Mouse (Mus musculus) large intestine, adult 2 months (tissue): ENCODE data around the gene Trappc3l. TPM values are rescaled to one million over a fixed set of nuclear protein-coding genes. Genes with fewer than 3 reads are reported as not detected.

Experiments
- DNase-seq: peaks from one replicate; pipeline ENCODE4 v3.0.0-alpha.2; 2012; ENCODE audit warnings: low read depth, low spot score
- WGBS: fragments of 180-500 bp; shearing (Covaris S2); methylation state at CpG from one replicate; pipeline ENCODE4 v1.1.7; 2018; 5-methylcytosine and 5-hydroxymethylcytosine counted together
- polyA plus RNA-seq: library from polyadenylated mRNA; depleted of rRNA; stranded (reverse); fragments of >200 nt; gene quantifications from 2 replicates; pipeline ENCODE4 v1.2.3, GENCODE M21; 2012

Gene Trappc3l
- polyA plus RNA-seq, 1 experiment = not detected

- DNase-seq = no peak
- 75% methylated on average over 1 of the region's 1 CpGs for WGBS
These were observed 53.1 kb downstream of the Trappc3l start for GRCm38 (mm10) chr10:34090481-34090880.

GRCm38 (mm10) chr10:34091888-34092287, 54.5 kb downstream of the Trappc3l start:
- no peak for DNase-seq
- 65% methylated on average over 5 of the region's 5 CpGs for WGBS

GRCm38 (mm10) chr10:34095147-34095546, 57.8 kb downstream of the Trappc3l start:
- DNase-seq = no peak
- 58% methylated on average over 2 of the region's 2 CpGs for WGBS

- WGBS = 50% methylated on average over 12 of the region's 12 CpGs
- DNase-seq = no peak
These were observed 58.6 kb downstream of the Trappc3l start for GRCm38 (mm10) chr10:34095964-34096363.

GRCm38 (mm10) chr10:34096418-34096883, 59.1 kb downstream of the Trappc3l start, which contains the start of gene Calhm5:
Calhm5 (minus strand) TSS chr10:34096519.
- WGBS = 9% methylated on average over 9 of the region's 9 CpGs
- peak; percentile 6 for DNase-seq

DNA sequence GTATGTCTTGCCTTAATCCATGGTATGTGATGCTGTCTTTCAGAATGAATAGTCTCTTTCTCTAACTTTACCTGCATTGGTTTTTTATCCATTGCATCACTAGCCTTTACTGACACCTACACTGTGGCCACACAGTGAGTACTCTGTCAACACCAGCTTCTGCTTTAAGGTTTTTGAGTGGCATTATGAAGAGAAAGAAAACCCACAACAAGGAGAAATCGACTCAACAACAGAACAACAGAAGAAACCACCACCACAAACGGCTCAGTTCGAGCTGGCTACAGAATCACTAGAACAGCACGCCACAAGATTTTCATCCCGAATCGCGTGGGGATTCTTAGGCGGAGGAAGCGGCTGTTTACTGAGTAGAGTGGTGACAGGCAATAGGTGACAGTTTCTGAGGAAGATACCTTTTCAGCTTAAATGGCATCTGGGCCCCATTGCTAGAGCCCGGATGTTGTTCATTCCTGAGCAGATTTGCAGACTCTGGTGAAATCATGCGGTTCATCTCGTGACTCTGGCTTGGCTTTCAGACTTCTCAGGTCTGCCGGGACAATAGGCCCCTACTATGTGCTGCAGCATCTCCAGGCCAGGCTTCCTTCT, 73.6 kb downstream of the Trappc3l start:
- WGBS = 81% methylated on average over 13 of the region's 13 CpGs
- no peak for DNase-seq

DNA sequence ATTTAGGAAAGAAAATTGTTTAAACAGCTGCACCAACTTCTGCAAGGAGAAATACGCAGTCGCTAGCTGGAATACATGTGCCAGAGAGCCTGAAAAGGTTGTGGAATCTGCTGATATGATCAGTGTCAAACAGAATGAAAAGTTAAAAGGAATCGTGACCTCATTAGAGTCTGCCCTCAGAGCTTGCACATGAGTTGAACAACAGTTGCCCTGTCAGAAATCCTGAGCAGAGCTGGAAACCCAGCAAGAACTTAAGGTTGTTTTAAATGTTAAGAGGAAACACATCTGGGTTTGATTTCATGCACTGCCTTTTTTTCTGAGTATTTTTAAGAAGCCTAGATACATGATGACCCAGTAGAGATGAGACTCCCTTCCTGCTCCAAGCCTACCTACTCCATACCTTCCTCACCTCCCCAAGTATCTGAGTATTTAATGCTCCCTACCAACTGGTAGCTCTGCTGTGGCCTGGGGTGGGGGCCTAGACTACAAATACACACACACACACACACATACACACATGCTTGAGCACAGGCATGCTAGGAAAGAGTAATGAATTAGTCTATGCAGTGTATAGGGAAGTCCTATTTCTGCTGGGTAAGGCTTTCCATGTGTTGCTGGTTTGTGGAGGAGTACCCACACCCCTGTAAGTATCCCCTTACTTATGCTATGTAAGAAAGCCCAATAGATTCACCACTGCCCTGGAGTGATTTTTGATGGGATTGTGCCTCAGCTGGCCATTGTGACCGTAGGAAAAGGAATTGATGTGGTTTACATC, 74.8 kb downstream of the Trappc3l start:
- WGBS = 64% methylated on average over 4 of the region's 4 CpGs
- DNase-seq = no peak

- DNase-seq = no peak
- 29% methylated on average over 3 of the region's 3 CpGs for WGBS
These were observed 79.7 kb downstream of the Trappc3l start for GRCm38 (mm10) chr10:34117131-34117530.

GRCm38 (mm10) chr10:34117770-34118169, 80.4 kb downstream of the Trappc3l start:
- DNase-seq = no peak

- DNase-seq = no peak
- 86% methylated on average over 2 of the region's 2 CpGs for WGBS
These were observed 81.0 kb downstream of the Trappc3l start for GRCm38 (mm10) chr10:34118421-34118820.

- WGBS = 16% methylated on average over 44 of the region's 44 CpGs
These were observed 90.3 kb downstream of the Trappc3l start, which contains the start of gene Calhm6 for GRCm38 (mm10) chr10:34127392-34128378. Calhm6 (minus strand) TSS chr10:34127984.

GRCm38 (mm10) chr10:34128391-34128790, 91.0 kb downstream of the Trappc3l start:
- no peak for DNase-seq
- WGBS = 70% methylated on average over 6 of the region's 6 CpGs

More at GRCm38 (mm10) chr10:34127392-34128378, 90.3 kb downstream of the Trappc3l start, which contains the start of gene Calhm6:
- DNase-seq = no peak

DNA sequence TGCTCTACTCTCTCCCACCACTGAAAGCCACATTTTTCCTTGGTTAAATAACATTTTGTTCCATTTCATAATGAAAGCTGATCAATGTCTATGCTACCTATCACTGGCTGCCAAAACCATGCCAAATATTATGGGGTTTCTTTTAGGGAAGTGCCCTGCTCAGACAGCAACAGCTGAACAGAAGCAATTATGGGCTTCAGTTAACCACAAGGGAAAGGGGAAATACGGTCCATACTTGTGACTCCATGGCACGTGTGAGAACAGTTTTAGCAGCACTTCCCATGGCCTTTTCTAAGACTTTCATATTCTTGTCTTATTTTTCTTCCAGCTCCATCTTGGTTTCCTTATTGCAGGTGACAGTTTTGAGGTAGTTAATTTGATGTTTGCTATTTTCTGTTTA, 94.0 kb downstream of the Trappc3l start:
- WGBS = 67% methylated on average over 2 of the region's 2 CpGs
- DNase-seq = no peak

- WGBS = 32% methylated on average over 6 of the region's 6 CpGs
- no peak for DNase-seq
These were observed 99.0 kb downstream of the Trappc3l start for GRCm38 (mm10) chr10:34136432-34136831.

- no peak for DNase-seq
- 40% methylated on average over 6 of the region's 6 CpGs for WGBS
These were observed 100.6 kb downstream of the Trappc3l start for GRCm38 (mm10) chr10:34138027-34138426.

DNA sequence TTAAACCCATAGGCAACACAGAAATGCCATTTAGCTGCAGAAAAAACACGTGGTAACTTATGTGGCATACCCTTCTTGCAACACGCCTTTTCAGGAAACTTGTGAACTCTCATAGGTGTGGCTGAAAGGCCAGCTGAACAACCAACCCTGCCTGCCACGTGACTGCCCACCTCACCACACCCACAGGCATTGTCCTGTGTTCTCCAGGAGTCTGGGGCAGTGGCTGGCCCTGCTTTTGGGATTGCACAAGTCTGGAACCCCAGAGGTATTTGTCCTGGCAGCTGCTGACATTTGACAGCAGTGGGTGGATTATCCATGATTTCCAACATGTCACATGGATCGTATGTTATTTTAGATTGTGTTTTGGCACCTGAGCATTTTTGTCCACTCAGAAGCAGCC, 102.4 kb downstream of the Trappc3l start:
- DNase-seq = no peak
- WGBS = 41% methylated on average over 4 of the region's 4 CpGs

DNA sequence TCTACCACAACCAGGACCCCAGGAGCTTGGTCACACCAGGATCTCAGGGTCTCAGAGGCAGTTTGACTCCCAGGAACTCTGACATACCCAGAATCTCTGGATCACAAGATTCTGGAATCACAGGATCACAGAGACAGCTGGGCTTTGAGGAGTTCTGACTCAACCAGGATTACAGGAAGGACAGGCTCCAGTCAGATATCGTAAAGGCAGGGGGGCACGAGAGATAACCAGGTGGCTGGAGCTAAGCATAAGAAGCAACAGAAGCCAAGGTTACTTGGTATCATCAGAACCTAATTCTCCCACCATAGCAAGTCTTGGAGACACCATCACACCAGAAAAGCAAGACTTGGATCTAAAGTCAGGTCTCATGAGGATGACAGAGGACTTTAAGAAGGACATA, 104.3 kb downstream of the Trappc3l start:
- WGBS = 77% methylated on average over 2 of the region's 2 CpGs
- no peak for DNase-seq

GRCm38 (mm10) chr10:34149772-34150171, 112.4 kb downstream of the Trappc3l start:
- 68% methylated on average over 3 of the region's 3 CpGs for WGBS
- DNase-seq = no peak

DNA sequence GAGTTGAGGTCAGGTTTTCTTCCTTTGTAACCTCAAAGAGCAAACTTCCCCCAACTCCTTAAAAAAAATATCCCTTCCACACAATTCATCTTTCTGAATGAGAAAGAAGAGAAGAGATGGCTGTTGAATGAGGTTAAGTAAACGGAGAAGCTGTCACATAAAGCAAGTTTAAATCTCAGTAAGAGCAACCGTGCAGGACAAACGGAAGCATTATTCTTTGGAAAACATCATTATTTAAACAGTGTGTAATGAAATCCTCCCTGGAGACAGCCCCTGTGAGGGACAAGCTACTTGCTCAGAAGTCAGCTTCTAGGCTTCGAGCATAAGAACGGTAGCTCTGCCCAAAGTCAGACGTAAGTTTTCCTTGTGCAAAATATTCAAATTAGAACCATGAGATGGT, 113.1 kb downstream of the Trappc3l start:
- WGBS = 23% methylated on average over 6 of the region's 6 CpGs
- DNase-seq = no peak

DNA sequence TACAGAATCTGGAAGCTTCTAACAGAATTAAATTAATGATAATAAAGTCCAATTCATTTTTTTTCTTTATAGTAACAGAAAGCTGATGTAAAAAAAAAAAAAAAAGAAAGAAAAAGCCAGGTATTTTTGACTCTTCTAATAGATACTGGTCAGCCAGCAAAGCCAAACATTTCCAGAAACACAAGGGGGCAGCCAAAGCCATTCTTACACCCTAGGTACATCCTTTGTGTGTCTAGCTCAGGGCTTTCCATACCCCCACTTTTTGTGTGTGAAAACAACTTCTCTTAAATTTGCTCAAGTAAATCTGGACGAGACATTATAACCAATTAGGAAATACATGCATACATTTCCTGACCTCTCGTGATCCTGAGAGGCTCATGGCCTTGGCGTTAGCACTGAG, 114.4 kb downstream of the Trappc3l start:
- no peak for DNase-seq
- WGBS = 72% methylated on average over 3 of the region's 3 CpGs
